Mouse (Mus musculus) T-helper 2 cell (primary cell): ENCODE measurements around the gene Taf10.
"Not testable (repeated sequence)": the region's sequence is repeated elsewhere in the genome, so short reads cannot be mapped to it uniquely, and the experiment has no call there.

Experiments used
- in situ Hi-C: fragments of 300-600 bp; cut with MboI, MseI; formaldehyde crosslinking; loops from one replicate; pipeline ENCODE4 v1.15.1; 2025; ENCODE audit warnings: high pct_unique_total_duplicates

Taf10 gene

DNA sequence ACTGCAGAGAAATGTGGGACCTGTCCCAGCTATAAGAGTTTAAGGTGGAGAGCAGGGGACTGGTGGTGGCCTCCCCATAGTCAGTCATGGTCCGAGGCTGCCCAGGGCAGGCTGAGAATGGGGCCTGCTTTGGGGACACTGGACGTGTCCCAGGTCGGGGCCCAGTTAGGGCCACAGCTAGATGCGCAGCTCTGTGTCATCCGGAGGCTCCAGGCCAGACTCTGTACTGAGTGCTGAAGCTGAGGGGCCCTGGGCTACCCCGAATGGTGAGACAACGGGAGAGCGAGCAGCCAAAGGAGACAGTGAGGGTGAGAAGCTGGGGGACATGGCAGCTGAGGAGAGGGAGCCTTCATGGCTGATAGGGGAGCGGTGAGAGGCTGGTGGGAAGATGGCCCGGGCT lies 9.1 kb upstream of the Taf10 start:
- in situ Hi-C loops: no loop called here

DNA sequence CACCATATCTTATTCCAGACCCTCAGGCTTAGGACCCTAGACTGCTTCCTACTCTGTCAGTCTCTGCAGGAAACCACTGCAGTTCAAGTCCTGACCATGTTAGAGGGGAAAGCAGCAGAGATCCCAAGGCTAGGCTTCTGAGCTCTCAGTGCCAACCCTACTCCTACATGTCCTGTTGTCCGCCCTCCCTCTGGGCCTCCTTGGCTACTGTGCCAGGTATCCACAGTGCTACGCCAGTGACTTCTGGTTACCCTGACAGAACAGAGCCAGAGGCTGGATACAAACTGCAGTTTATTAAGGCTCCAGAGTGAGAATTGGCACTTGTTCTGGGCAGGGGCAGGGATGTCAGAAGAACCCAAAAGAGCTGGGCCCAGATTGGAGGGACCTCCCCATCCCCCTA lies 8.6 kb upstream of the Taf10 start:
- in situ Hi-C loops: no loop called here

DNA sequence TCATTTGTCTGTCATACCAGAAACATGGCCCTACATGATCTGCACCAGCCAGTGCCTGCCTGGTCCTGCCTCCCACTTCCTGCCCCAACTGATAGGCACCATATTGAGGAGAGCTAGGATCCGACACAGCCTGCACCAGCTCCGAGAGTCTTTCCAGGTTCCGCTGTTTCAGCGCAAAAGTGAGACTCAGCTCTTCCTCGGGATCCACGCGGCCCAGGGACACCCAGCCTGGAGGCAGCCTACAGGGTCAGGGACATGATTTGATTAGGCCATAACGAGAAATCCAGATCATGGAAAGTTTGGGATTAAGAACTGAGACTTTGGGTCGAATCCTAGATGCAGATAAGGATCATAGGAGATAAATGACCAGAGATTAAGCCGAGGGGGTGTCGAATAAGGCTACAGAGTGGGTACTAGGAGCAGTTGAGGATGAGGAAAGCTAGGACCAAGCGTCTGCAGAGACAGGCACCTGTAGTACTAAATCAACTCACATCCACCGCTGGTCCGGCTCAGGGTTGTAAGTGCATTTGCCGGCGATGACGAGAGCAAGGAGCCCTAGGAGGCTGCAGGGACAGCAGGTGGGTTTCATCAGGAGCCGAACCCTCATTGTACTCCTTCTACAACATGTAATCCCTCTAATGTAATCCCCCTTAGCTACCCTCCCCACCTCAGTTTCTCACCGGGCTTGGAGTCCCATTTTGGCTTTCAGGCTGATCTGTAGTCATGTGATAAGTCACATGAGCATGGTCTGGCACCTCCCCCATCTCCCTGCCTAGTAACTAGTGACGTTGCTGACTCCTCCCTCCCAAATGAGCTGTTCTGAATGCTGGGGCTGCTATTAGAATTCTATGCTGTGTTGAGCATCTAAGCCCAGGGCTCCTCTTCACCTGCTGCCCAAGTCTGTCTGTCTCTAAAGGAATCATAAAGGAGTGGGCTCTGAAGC lies 7.6 kb upstream of the Taf10 start, which contains the start of gene Tpp1:
Tpp1 (minus strand) TSS at position 745 of the 943 bp plus-strand sequence.
- in situ Hi-C loops: no loop called here

DNA sequence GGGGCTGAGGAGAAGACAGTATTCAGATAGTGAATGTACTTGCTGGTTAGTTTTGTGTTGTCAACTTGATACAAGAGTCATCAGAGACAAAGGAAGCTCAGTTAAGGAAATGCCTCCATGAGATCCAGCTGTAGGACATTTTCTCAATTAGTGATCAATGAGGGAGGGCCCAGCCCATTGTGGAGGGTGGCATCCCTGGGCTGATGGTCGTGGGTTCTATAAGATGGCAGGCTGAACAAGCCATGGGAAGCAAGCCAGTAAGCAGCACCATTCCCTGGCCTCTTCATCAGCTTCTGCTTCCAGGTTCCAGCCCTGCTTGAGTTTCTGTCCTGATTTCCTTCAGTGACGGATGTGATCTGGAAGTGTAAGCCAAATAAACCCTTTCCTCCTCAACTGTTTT lies 3.6 kb upstream of the Taf10 start:
- in situ Hi-C loops: no loop called here

DNA sequence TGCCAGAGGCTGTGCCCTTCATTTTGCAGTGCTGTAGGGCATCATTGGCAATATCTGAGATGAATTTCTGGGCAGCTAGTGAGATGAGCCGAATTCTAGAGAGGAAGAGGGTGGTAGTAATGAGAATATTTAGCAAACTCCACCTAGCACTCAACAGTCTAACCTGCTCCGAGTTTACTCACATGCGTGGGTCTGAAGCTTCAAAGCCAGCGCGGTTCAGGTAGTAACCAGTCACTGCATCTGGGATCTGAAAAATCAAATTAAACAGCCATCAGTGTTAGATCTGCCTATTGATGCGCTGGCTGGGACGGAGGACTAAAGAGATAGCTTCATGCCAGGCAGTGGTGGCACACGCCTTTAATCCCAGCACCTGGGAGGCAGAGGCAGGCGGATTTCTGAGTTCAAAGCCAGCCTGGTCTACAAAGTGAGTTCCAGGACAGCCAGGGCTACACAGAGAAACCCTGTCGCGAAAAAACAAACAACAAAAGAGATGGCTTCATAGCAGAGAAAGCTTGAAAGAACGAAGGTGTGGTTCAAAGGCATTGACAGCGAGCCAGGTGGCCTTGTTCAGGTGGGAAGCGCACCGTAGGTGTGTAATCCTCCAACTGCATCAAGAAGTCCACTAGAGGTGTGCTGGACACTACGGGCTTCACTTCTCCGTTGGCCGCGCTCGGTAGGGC lies 775 bp downstream of the Taf10 start:
- in situ Hi-C loops: not testable (repeated sequence)

DNA sequence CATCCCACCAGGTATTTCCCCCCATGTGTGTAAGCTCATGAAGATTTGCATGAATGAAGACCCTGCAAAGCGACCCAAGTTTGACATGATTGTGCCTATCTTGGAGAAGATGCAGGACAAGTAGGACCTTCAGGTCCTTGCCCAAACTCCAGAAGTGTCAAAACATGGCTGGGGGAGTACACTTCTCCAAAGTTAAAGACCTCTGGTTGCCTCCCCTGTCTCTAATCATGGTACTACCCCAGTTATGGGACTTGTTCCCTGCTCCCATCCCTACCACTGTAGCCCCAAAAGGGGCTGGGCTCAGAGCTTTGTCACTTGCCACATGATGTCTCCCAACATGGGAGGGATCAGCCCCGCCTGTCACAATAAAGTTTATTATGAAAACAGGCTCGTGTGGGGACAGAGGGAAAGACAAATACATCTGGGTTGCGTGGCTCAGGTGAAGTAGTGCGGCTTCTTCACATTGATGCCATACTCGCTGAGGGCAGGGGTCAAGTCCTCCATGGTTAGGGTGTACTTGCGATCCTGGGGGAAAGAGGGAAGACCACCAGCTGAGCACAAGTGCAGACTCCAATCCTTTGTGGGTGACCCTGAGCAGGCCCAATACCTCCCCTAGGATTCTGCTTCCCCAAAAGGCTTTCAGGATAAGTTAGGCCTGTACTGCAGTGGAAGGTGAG lies 1.5 kb downstream of the Taf10 start:
- in situ Hi-C loops: not testable (repeated sequence)

DNA sequence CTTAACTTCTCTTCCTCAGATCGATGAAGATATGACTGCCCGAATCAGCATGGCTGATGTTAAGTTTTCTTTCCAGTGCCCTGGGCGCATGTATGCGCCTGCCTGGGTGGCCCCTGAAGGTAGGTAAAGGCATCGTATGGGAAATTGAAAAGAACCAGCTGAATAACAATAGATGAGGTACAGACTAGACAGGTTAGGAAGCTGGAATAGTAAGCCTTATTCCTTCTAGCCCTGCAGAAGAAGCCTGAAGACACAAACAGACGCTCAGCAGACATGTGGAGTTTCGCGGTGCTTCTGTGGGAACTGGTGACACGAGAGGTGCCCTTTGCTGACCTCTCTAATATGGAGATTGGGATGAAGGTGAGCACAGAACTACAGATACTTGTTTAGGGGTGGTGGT lies 2.2 kb downstream of the Taf10 start:
- in situ Hi-C loops: no loop called here

DNA sequence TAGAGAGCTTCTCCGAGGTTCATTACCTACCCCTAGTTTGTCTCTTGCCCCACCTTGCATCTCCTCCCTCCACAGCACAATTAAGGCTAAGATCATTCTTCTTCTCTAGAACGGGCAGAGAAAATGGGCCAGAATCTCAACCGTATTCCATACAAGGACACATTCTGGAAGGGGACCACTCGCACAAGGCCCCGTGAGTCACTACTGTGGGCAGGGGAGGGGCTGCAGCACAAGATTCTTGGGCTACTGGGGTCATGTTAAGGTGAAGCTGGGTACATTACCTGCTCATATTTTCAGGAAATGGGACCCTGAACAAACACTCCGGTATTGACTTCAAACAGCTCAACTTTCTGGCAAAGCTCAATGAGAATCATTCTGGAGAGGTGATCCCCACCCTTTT lies 3.3 kb downstream of the Taf10 start:
- in situ Hi-C loops: no loop called here

DNA sequence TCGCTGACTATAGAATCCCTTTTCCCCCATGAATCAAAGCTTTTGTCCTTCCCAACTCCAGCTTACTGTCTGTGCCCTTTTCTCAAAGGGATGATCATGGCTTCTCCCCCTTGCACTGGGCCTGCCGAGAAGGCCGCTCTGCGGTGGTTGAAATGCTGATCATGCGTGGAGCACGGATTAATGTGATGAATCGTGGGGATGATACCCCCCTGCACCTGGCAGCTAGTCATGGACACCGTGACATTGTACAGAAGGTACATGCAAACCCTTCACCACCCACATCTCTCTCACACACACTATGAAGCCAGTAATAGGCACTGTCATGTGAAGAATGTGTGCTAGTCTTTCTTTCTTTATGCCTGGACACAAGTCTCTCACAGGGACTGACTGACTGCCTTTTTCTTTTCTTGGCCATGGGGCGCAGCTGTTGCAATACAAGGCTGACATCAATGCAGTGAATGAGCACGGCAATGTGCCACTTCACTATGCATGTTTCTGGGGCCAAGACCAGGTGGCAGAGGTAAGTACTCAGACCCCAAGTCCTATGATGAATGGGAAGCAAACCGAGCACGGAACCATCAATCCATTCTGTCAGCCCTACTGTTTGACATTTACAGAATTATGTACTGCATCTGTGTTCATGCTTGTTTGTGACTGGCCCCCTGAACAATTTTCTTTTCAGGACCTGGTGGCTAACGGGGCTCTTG lies 3.9 kb downstream of the Taf10 start:
- in situ Hi-C loops: no loop called here

DNA sequence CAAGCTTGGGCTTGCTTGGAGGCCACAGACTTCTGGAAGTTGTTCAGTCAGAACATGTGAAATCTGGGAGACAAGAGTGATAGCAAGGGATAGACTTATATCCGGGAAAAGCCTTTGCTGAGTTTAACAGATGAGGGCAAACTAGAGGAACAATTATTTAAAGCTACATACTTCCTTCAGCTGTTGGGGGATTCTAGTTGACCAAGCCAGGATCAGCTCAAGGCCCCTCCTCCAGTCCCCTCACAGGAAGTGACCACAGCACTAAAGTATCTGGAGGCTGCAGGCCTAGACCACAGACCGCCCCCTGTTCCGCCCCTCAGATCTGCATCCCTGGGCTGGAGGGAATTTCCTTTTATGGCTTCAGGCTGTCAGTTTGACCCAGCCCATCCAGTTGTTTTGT lies 5.2 kb downstream of the Taf10 start:
- in situ Hi-C loops: no loop called here

DNA sequence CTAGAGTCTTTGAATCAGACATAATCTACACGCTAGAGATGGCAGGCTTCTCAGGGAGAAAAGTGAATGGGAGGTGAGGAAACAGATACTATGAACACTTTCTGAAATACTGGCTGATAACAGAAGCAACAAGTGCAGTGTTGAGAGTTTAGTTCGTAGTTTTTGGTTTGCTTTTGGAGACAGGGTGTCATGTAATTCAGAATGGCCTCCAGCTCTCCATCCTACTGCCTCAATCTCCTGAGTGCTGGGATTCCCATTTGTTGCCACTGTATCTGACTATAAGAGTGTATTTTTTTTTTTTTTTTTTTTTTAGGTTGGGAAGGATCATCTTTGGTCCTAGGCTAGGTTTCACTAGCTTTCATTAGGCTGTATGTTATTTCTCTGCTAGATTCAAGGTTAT lies 5.9 kb downstream of the Taf10 start:
- in situ Hi-C loops: no loop called here

DNA sequence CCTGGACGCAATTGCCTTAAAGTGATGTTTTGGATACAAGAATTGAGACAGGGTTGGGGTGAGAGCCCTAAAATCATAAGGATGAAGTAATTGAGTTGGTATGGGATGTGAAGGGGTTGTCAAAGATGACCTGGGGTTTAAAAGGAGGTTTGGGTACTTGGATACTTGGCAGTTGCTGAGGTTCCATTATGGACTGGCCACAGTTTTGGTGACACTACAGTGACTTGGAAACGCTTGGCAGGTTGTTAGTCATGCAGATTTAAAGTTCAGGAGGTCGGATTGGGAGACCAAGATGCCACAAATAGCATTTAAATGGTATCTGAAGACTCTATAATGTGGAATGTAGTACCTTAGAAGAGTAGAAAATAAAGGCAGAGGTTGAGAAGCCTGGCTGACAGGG lies 6.5 kb downstream of the Taf10 start:
- in situ Hi-C loops: no loop called here

DNA sequence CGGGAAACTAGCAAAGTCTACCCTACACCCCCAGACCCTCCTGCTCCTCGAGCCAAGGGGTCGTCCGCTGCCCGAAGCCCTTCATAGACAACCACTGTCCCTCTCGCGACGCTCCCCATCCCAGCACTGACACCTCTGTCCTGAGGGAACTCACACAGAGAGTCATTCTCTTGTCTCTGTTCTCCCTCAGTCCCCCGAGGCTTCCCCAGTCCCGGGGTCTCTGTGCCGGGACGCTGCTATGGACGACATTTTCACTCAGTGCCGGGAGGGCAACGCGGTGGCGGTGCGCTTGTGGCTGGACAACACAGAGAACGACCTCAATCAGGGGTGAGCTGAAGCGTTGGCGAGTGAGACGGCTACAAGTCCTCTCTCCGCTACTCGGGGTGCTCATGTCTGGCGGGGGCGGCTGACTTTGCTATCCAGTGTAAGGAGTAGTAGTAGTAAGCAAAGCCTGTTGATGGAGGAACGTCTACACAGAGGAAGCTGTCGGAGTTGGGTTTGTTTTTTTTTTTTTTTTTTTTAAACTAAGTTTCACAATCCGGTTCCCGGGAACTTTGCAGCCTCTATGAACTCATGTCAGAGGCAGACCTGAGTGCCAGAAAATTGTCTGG lies 7.1 kb downstream of the Taf10 start, which contains the start of gene Rrp8:
Rrp8 (minus strand) TSS at position 475 of the 611 bp plus-strand sequence.
- in situ Hi-C loops: no loop called here

DNA sequence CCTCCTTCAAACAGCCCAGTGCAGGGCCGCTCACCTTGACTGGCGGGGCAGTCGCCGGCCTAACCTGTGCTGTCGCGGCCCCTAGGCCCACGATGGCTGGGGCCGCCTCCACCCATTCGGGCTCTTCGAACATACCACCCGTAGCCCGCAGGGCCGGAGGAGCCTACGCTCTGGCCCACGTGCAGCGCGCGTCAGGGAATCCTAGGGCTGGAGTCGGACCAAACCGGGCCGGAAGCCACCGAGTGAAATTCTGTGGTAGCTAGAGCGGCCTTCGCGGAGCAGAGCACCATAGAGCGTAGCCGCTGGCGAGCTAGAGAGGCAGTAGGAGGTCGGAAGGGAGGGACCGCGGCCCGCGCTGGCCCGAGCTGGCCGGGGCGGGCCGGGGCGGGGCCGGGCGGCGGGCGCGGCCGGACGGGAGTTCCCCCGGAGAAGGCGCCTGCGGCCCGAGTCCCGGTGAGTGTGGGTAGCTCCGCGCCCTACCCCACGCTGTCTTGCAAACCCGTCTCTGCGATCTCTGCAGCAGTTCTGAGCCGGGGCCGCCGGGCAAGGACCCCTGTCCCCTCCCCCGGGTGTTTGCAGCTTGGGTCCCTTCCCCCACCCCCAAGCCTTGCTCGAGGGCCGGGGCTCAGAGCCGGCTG lies 7.8 kb downstream of the Taf10 start, which contains the start of gene Ilk:
Ilk (plus strand) TSS at position 329 of the 638 bp plus-strand sequence.
- in situ Hi-C loops: no loop called here

DNA sequence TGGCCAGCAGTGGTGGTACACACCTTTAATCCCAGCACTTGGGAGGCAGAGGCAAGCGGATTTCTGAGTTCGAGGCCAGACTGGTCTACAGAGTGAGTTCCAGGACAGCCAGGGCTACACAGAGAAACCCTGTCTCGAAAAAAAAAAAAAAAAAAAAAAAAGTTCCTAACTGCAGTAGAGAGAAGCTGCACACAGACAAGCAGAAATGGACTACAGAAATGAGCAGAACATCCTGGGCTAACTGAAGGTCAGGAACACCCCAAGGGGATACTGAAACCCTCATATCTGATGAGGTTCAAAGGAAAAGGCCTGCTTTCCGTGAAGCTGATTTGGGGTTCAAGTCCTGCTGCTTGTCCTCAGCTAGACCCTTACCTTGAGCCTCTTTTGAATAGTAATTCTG lies 8.7 kb downstream of the Taf10 start:
- in situ Hi-C loops: not testable (repeated sequence)

DNA sequence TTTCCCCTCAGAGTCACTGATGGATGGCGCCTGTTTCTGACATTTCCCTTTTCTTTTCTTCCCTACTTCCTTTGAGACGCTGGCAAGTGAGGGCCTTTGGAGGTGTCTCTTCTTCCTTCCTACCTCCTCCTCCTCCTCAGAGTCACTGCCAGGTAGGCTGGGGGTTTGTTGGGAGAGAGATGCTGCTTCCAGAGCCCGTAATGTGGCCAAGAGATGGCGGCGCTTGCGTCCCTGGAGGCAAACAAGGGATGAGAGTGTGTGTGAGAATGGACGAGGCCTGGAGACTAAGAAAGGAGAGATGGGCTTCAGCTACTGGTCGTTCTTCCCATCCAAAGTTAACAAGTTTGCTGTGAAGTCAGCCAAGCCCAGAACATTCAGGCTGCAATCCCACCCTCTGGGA lies 9.3 kb downstream of the Taf10 start:
- in situ Hi-C loops: loop anchor here (5.0 kb wide), 1 partner anchor 72 kb away; no protein-coding TSS in a partner anchor

DNA sequence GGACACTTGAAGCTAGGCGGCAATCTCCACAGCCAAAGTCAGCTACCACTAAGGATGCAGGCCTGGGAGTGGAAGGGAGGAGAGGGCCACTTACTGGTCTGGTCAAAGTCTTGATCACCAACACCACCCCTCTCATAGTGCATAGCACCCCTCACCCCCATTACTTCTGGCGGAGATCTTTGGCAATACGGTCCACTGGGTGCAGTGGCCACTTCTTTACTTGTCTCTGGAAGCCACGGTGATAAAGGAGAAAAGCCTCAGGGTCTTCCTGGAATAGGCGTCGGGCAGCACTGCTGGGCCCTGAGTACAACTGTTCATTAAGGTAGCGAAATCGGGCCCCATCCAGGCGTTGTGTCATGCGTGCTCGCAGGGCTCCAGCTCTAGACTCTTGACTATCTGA lies 10.3 kb downstream of the Taf10 start:
- in situ Hi-C loops: loop anchor here (5.0 kb wide), 1 partner anchor 73 kb away; no protein-coding TSS in a partner anchor

DNA sequence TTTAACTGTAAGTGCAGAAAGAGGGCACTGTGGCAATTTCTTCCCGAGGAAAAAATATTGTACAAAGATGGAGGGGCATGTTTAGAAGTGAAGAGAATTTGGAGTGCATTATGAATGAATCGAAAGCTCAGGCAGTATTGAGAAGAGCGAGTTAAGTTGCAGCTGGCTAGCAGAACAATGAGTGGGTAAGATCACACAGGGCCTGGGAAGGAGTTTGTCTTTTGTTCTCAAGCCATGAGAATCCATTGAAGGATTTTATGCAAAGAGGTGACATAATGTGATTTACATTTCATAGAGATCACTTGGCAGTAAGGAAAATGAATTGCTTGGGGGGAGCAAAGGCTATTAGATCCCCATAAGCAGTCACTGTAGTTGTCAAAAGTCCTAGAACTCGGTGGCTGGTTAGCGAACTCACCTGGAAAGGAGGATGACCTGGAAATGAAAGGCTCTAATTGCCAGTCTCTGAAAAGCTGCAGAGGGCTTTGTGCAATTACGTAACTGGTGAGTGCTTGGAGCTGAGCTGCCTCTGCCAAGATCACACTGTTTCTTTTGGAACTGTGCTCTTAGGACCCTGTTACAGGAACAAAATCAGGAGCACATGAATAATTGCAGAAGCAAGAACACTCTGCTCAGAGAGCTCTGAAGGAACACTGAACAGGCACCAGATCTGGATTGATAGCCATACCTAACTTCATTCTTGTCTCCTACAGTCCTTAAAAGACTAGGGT lies 15.3 kb downstream of the Taf10 start:
- in situ Hi-C loops: loop anchor here (5.0 kb wide), 1 partner anchor 77 kb away; the partner anchor contains the start of gene Dnhd1

DNA sequence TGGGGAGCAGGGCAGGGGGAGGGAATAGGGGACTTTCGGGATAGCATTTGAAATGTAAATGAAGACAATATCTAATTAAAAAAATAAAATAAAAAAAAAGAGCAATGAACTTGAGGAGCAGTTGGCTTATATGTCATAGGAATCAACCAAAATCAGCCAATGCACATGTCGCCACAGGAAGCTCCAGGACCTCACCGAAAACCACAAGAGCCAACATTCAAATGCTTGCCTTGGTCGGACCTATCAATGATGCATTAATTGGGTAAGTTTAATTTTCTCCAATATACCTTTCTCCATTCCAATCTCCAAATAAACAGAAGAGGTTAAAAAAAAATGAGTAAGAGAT lies 17.2 kb downstream of the Taf10 start:
- in situ Hi-C loops: loop anchor here (5.0 kb wide), 1 partner anchor 75 kb away; the partner anchor contains the start of gene Dnhd1
